Mouse (Mus musculus): ENCODE measurements around the gene Ppt2. TPM values are rescaled to one million over a fixed set of nuclear protein-coding genes. Genes with fewer than 3 reads are reported as not detected.

Ppt2 gene
- polyA plus RNA-seq, 1 experiment from 2014 or later = 30.3 TPM

- ATAC-seq (ENCODE audit: insufficient read depth, low FRiP score, low TSS enrichment) = no peak
- Histone ChIP-seq H3K27me3 (ENCODE audit: control insufficient read depth, insufficient read depth, low read length) (no peaks in the 10 kb centered on the region), H3K9me3 (ENCODE audit: control insufficient read depth, low read length) (no peaks in the 10 kb centered on the region), H3K4me1 (ENCODE audit: control insufficient read depth, insufficient read depth, low read length) (no peaks in the 10 kb centered on the region), H3K9ac (ENCODE audit: low read length) (no peak overlapping the region), H3K36me3 (ENCODE audit: control insufficient read depth, insufficient read depth, low read length) (peaks cover 13% of the 10 kb centered on the region), H3K4me3 (ENCODE audit: low read depth, low read length) (no peak overlapping the region), H3K4me2 (ENCODE audit: low read depth) (no peak overlapping the region), H3K27ac (ENCODE audit: low read depth, low read length) (no peak overlapping the region)
- no peak for DNase-seq (ENCODE audit: low spot score)
- WGBS = 88% methylated on average over 10 of the region's 10 CpGs
Measured at GRCm38 (mm10) chr17:34613830-34614229, 14.5 kb downstream of the Ppt2 start.

- 95% methylated on average over 11 of the region's 11 CpGs for WGBS
Measured at GRCm38 (mm10) chr17:34613054-34613645, 15.2 kb downstream of the Ppt2 start.

GRCm38 (mm10) chr17:34611050-34611449 is 17.3 kb downstream of the Ppt2 start:
- Histone ChIP-seq H3K36me3 (ENCODE audit: control insufficient read depth, insufficient read depth, low read length) (peaks cover 13% of the 10 kb centered on the region), H3K4me1 (ENCODE audit: control insufficient read depth, insufficient read depth, low read length) (peaks cover 5% of the 10 kb centered on the region), H3K4me3 (ENCODE audit: low read depth, low read length) (no peak overlapping the region), H3K27me3 (ENCODE audit: control insufficient read depth, insufficient read depth, low read length) (no peaks in the 10 kb centered on the region), H3K9ac (ENCODE audit: low read length) (no peak overlapping the region), H3K27ac (ENCODE audit: low read depth, low read length) (no peak overlapping the region), H3K4me2 (ENCODE audit: low read depth) (no peak overlapping the region), H3K9me3 (ENCODE audit: control insufficient read depth, low read length) (no peaks in the 10 kb centered on the region)
- ATAC-seq (ENCODE audit: insufficient read depth, low FRiP score, low TSS enrichment) (no peak), DNase-seq (ENCODE audit: low spot score) (no peak)
- 89% methylated on average over 8 of the region's 8 CpGs for WGBS

More at GRCm38 (mm10) chr17:34613054-34613645, 15.2 kb downstream of the Ppt2 start:
- Histone ChIP-seq H3K27ac (ENCODE audit: low read depth, low read length) (no peak overlapping the region), H3K27me3 (ENCODE audit: control insufficient read depth, insufficient read depth, low read length) (no peaks in the 10 kb centered on the region), H3K36me3 (ENCODE audit: control insufficient read depth, insufficient read depth, low read length) (peaks cover 13% of the 10 kb centered on the region), H3K4me3 (ENCODE audit: low read depth, low read length) (no peak overlapping the region), H3K9me3 (ENCODE audit: control insufficient read depth, low read length) (no peaks in the 10 kb centered on the region), H3K9ac (ENCODE audit: low read length) (no peak overlapping the region), H3K4me2 (ENCODE audit: low read depth) (no peak overlapping the region), H3K4me1 (ENCODE audit: control insufficient read depth, insufficient read depth, low read length) (no peaks in the 10 kb centered on the region)
- ATAC-seq (ENCODE audit: insufficient read depth, low FRiP score, low TSS enrichment) = no peak
- DNase-seq (ENCODE audit: low spot score) = no peak

GRCm38 (mm10) chr17:34607997-34608396 is 20.3 kb downstream of the Ppt2 start:
- Histone ChIP-seq H3K27ac (ENCODE audit: low read depth, low read length) (no peak overlapping the region), H3K4me2 (ENCODE audit: low read depth) (no peak overlapping the region), H3K9ac (ENCODE audit: low read length) (no peak overlapping the region), H3K27me3 (ENCODE audit: control insufficient read depth, insufficient read depth, low read length) (no peaks in the 10 kb centered on the region), H3K36me3 (ENCODE audit: control insufficient read depth, insufficient read depth, low read length) (peaks cover 8% of the 10 kb centered on the region), H3K4me3 (ENCODE audit: low read depth, low read length) (no peak overlapping the region), H3K9me3 (ENCODE audit: control insufficient read depth, low read length) (no peaks in the 10 kb centered on the region), H3K4me1 (ENCODE audit: control insufficient read depth, insufficient read depth, low read length) (peaks cover 13% of the 10 kb centered on the region)
- WGBS = 94% methylated on average over 7 of the region's 7 CpGs
- no peak for DNase-seq (ENCODE audit: low spot score)
- no peak for ATAC-seq (ENCODE audit: insufficient read depth, low FRiP score, low TSS enrichment)

- ATAC-seq (ENCODE audit: insufficient read depth, low FRiP score, low TSS enrichment) = no peak
- 19% methylated on average over 32 of the region's 32 CpGs for WGBS
Measured at GRCm38 (mm10) chr17:34606186-34607039, 21.9 kb downstream of the Ppt2 start.

GRCm38 (mm10) chr17:34605609-34606008 is 22.7 kb downstream of the Ppt2 start:
- no peaks in the 10 kb centered on the region for H3K9me3 ChIP-seq (ENCODE audit: control insufficient read depth, low read length)
- peak; percentile 96 for DNase-seq (ENCODE audit: low spot score)
- H3K27me3 ChIP-seq (ENCODE audit: control insufficient read depth, insufficient read depth, low read length) = no peaks in the 10 kb centered on the region
- peak; percentile 32 for ATAC-seq (ENCODE audit: insufficient read depth, low FRiP score, low TSS enrichment)
- H3K27ac ChIP-seq (ENCODE audit: low read depth, low read length) = peak overlapping the region; percentile 91
- H3K4me2 ChIP-seq (ENCODE audit: low read depth) = peak overlapping the region; percentile 98
- H3K4me1 ChIP-seq (ENCODE audit: control insufficient read depth, insufficient read depth, low read length) = peaks cover 23% of the 10 kb centered on the region
- H3K4me3 ChIP-seq (ENCODE audit: low read depth, low read length) = peak overlapping the region; percentile 86
- WGBS = under 1% methylated on average over 30 of the region's 30 CpGs
- peak overlapping the region; percentile 88 for H3K9ac ChIP-seq (ENCODE audit: low read length)
- H3K36me3 ChIP-seq (ENCODE audit: control insufficient read depth, insufficient read depth, low read length) = peaks cover 3% of the 10 kb centered on the region

More at GRCm38 (mm10) chr17:34606186-34607039, 21.9 kb downstream of the Ppt2 start:
- Histone ChIP-seq H3K27ac (ENCODE audit: low read depth, low read length) (peak overlapping the region; percentile 75), H3K4me1 (ENCODE audit: control insufficient read depth, insufficient read depth, low read length) (peaks cover 23% of the 10 kb centered on the region), H3K4me2 (ENCODE audit: low read depth) (peak overlapping the region; percentile 98), H3K9ac (ENCODE audit: low read length) (peak overlapping the region; percentile 88), H3K27me3 (ENCODE audit: control insufficient read depth, insufficient read depth, low read length) (no peaks in the 10 kb centered on the region), H3K4me3 (ENCODE audit: low read depth, low read length) (peak overlapping the region; percentile 86), H3K9me3 (ENCODE audit: control insufficient read depth, low read length) (no peaks in the 10 kb centered on the region), H3K36me3 (ENCODE audit: control insufficient read depth, insufficient read depth, low read length) (peaks cover 4% of the 10 kb centered on the region)
- no peak for DNase-seq (ENCODE audit: low spot score)

- H3K27ac ChIP-seq (ENCODE audit: low read depth, low read length) = peak overlapping the region; percentile 91
- DNase-seq (ENCODE audit: low spot score) = no peak
- ATAC-seq (ENCODE audit: insufficient read depth, low FRiP score, low TSS enrichment) = no peak; the same call in 1 of the 2 replicates
Measured at GRCm38 (mm10) chr17:34604511-34605237, 23.6 kb downstream of the Ppt2 start.

GRCm38 (mm10) chr17:34604061-34604508 is 24.2 kb downstream of the Ppt2 start, which contains the start of gene Agpat1:
Agpat1 (plus strand) TSS chr17:34604262.
- ATAC-seq (ENCODE audit: insufficient read depth, low FRiP score, low TSS enrichment) = peak; percentile 84
- under 1% methylated on average over 34 of the region's 35 CpGs for WGBS
- no peaks in the 10 kb centered on the region for H3K27me3 ChIP-seq (ENCODE audit: control insufficient read depth, insufficient read depth, low read length)
- H3K4me3 ChIP-seq (ENCODE audit: low read depth, low read length) = peak within 1 kb of the TSS; percentile 86
- peak within 1 kb of the TSS; percentile 63 for H3K9ac ChIP-seq (ENCODE audit: low read length)
- H3K4me1 ChIP-seq (ENCODE audit: control insufficient read depth, insufficient read depth, low read length) = peaks cover 23% of the 10 kb centered on the region
- peak within 1 kb of the TSS; percentile 98 for H3K4me2 ChIP-seq (ENCODE audit: low read depth)
- peak within 1 kb of the TSS; percentile 91 for H3K27ac ChIP-seq (ENCODE audit: low read depth, low read length)
- H3K36me3 ChIP-seq (ENCODE audit: control insufficient read depth, insufficient read depth, low read length) = peaks cover 4% of the 10 kb centered on the region; the same call in 1 of the 2 replicates
- DNase-seq (ENCODE audit: low spot score) = peak; percentile 99
- H3K9me3 ChIP-seq (ENCODE audit: control insufficient read depth, low read length) = no peaks in the 10 kb centered on the region

More at GRCm38 (mm10) chr17:34604511-34605237, 23.6 kb downstream of the Ppt2 start:
- Histone ChIP-seq H3K9me3 (ENCODE audit: control insufficient read depth, low read length) (no peaks in the 10 kb centered on the region), H3K9ac (ENCODE audit: low read length) (peak overlapping the region; percentile 63), H3K4me1 (ENCODE audit: control insufficient read depth, insufficient read depth, low read length) (peaks cover 23% of the 10 kb centered on the region), H3K27me3 (ENCODE audit: control insufficient read depth, insufficient read depth, low read length) (no peaks in the 10 kb centered on the region), H3K4me3 (ENCODE audit: low read depth, low read length) (peak overlapping the region; percentile 86), H3K4me2 (ENCODE audit: low read depth) (peak overlapping the region; percentile 98), H3K36me3 (ENCODE audit: control insufficient read depth, insufficient read depth, low read length) (peaks cover 4% of the 10 kb centered on the region; the same call in 1 of the 2 replicates)
- 10% methylated on average over 24 of the region's 24 CpGs for WGBS

All from neural tube, embryonic 11.5 days (tissue).